Mouse (Mus musculus): ENCODE data around the gene Lep.

DNA sequence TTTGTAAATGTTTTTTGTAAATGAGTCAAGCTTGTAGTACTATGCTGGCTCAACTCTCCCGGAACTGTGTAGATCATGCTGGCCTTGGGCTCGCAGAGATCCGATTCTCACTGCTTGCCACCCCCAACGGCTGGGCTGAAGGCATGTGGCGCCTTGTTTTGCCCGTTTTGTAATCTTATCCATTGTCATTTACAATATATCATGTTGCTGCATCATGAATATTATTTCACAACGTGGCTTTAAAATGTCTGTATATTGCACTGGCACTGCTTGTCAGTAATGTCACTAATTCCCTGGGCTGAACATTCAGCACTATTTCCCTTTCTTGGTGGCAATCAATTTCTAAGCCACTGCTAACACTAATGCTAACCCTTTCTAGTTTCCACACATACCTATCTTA lies 3.6 kb upstream of the Lep start:
- no peak for TF ChIP-seq POLR2A (IDR thresholded peaks at IDR 0.05; ENCODE audit: borderline replicate concordance, control insufficient read depth, low read depth, low read length)
- no peak for TF ChIP-seq CTCF (IDR thresholded peaks at IDR 0.05; ENCODE audit: control insufficient read depth, insufficient read depth, low read length)

All from bone marrow, adult 2 months (tissue).